Mouse (Mus musculus) C2C12 (cell line): ENCODE measurements around the gene Lcn8.

ENCODE experiments used
- CTCF ChIP-seq: IDR thresholded peaks from one replicate; pipeline ENCODE4 v1.5.1; 2011; ENCODE audit not compliant: control insufficient read depth, insufficient read depth, insufficient read length
- FOSL1 ChIP-seq: IDR thresholded peaks from one replicate; pipeline ENCODE4 v1.8.0; 2011; ENCODE audit warnings: mild to moderate bottlenecking, low read length; ENCODE audit not compliant: poor library complexity, insufficient read depth, severe bottlenecking

- no peak for TF ChIP-seq CTCF
- no peak for TF ChIP-seq FOSL1
These were observed 10.6 kb downstream of the Lcn8 start for GRCm38 (mm10) chr2:25663511-25663910.
